Mouse (Mus musculus): ENCODE measurements around the gene Crisp2. TPM values are rescaled to one million over a fixed set of nuclear protein-coding genes. Genes with fewer than 3 reads are reported as not detected.

Gene Crisp2
- not detected in 2 replicates for polyA plus RNA-seq (2014; fragmentation: Nextera tagmentation; extraction: Ambion mirVana)

DNA sequence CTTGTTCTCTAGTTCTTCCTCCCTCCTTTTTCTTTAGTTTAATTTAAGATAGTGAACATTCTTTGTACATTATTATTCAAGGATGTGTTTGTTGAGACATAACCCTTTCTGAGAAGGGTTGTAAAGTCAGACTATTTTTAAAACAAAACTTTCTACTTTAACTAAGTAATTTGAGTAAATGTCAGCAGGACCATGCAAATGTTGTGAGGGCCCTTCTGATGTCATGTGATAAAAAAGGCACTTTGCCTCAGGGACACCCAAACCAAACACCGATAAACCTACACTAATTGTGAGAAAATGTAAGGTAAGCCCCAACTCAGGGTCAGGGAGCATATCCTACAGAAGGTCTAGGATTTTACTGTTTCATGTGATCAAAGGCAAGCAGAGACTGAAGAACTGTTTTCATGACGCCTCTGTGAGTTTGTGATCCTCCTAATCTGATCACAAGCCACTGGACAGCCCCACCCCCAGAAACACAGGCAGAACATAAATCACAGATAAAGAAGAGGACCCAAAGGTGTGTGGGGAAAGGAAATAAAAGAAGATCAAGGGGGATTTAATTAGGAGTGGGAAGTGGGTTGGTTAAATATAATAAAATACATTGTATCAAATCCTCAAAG, at the start of gene Crisp2:
Gene Crisp2, minus strand, starts transcription at position 51 of the 620 bp plus-strand sequence.
- WGBS = 54% methylated on average over 2 of the region's 2 CpGs
- no peak within 1 kb of the TSS for H3K9ac ChIP-seq (ENCODE audit: low read length)
- ATAC-seq (ENCODE audit: low FRiP score) (no peak), DNase-seq (ENCODE audit: low spot score, missing footprints) (no peak)
- H3K4me3 ChIP-seq (ENCODE audit: low read depth, low read length) = no peak within 1 kb of the TSS
- no peaks in the 10 kb centered on the region for H3K4me1 ChIP-seq (ENCODE audit: control insufficient read depth, insufficient read depth, low read length)
- H3K27me3 ChIP-seq (ENCODE audit: control insufficient read depth, insufficient read depth, low read length) = no peaks in the 10 kb centered on the region
- H3K36me3 ChIP-seq (ENCODE audit: control insufficient read depth, insufficient read depth, low read length) = no peaks in the 10 kb centered on the region
- H3K27ac ChIP-seq (ENCODE audit: low read depth, low read length) = no peak within 1 kb of the TSS
- no peaks in the 10 kb centered on the region for H3K9me3 ChIP-seq (ENCODE audit: control insufficient read depth, low read length)
- H3K4me2 ChIP-seq = no peak within 1 kb of the TSS

DNA sequence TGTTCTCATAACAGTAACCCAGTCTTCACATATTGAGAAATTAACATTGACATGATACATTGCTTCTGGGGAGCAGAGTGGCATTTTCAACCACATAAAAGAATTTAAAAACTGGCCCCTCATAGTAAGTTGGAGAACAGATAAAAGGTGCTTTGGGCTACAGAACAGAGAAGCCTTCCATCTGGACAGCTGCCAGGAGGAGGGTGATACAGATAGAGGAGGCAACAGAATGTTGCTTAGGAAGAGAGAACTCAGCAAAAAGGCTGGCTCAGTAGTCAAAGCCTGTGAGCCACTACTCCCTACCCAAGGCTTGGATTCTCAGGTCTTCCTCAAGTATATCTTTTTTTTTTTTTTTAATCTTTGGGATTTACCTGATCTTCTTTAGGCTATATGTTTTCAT, 48.3 kb upstream of the Crisp2 start:
- Histone ChIP-seq H3K9ac (ENCODE audit: low read length) (no peak overlapping the region), H3K4me3 (ENCODE audit: low read depth, low read length) (no peak overlapping the region), H3K27ac (ENCODE audit: low read depth, low read length) (no peak overlapping the region), H3K4me2 (no peak overlapping the region), H3K27me3 (ENCODE audit: control insufficient read depth, insufficient read depth, low read length) (no peaks in the 10 kb centered on the region), H3K4me1 (ENCODE audit: control insufficient read depth, insufficient read depth, low read length) (no peaks in the 10 kb centered on the region), H3K9me3 (ENCODE audit: control insufficient read depth, low read length) (no peaks in the 10 kb centered on the region), H3K36me3 (ENCODE audit: control insufficient read depth, insufficient read depth, low read length) (no peaks in the 10 kb centered on the region)
- DNase-seq (ENCODE audit: low spot score, missing footprints) = no peak
- ATAC-seq (ENCODE audit: low FRiP score) = no peak

DNA sequence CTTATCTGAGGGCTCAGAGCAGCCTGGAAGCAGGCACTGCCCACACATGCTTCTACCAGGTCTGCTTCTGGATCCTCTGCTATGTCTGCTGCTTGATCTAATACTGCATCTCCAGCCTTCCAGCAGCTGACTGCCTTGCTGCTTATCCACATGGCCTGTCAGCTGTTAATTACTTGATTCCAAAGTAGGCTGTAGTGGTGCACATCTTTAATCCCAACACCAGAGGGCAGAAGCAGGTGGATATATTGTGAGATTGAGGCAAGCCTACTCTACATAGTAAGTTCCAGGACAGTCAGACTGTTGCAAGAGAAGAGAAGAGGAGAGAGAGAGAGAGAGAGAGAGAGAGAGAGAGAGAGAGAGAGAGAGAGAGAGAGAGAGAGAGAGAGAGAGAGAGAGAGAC, 30.5 kb upstream of the Crisp2 start:
- H3K27me3 ChIP-seq (ENCODE audit: control insufficient read depth, insufficient read depth, low read length) = no peaks in the 10 kb centered on the region
- H3K4me3 ChIP-seq (ENCODE audit: low read depth, low read length) = no peak overlapping the region
- H3K36me3 ChIP-seq (ENCODE audit: control insufficient read depth, insufficient read depth, low read length) = no peaks in the 10 kb centered on the region
- H3K9me3 ChIP-seq (ENCODE audit: control insufficient read depth, low read length) = no peaks in the 10 kb centered on the region
- no peak overlapping the region for H3K4me2 ChIP-seq
- H3K9ac ChIP-seq (ENCODE audit: low read length) = no peak overlapping the region
- no peak overlapping the region for H3K27ac ChIP-seq (ENCODE audit: low read depth, low read length)
- ATAC-seq (ENCODE audit: low FRiP score) (no peak), DNase-seq (ENCODE audit: low spot score, missing footprints) (no peak)
- H3K4me1 ChIP-seq (ENCODE audit: control insufficient read depth, insufficient read depth, low read length) = no peaks in the 10 kb centered on the region

DNA sequence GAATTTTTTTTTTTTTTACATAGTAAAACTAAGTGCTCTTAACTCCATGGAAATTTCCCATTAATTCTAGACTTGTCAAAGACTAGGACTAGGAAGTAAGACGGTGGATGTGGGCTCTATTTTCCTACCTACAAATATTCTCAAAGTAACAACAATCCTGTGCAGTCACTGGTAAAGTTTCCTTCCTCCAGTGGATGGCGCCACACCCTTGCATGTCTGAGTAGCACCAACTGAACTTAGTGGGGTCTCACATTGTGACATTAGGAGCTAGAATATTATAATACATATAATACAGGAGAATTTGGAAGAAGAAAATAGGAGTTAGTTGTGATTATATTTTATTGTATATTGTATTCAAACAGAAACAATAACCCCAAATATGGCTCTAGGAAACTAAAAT, 25.1 kb upstream of the Crisp2 start:
- ATAC-seq (ENCODE audit: low FRiP score) = no peak

DNA sequence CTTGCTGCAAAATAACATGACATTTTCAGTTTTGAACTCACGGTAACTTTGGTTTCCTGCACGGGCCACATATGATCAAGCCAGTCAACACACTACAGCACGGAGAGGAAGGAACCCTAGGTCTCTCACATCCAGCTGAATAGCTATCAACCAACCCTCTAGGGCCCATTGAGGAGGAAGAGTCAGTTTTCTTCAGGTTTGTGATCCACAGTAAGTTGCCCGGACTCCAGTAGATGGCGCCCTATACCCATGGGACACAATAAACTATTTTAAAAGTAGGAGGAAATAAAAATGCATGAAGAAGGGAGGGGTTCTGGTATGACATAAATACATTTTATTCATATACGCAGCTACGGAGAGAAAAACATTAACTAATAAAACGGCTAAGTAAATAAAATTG, 17.7 kb upstream of the Crisp2 start:
- H3K4me3 ChIP-seq (ENCODE audit: low read depth, low read length) = no peak overlapping the region
- no peaks in the 10 kb centered on the region for H3K9me3 ChIP-seq (ENCODE audit: control insufficient read depth, low read length)
- H3K27me3 ChIP-seq (ENCODE audit: control insufficient read depth, insufficient read depth, low read length) = no peaks in the 10 kb centered on the region
- ATAC-seq (ENCODE audit: low FRiP score) = no peak
- H3K27ac ChIP-seq (ENCODE audit: low read depth, low read length) = no peak overlapping the region
- no peaks in the 10 kb centered on the region for H3K4me1 ChIP-seq (ENCODE audit: control insufficient read depth, insufficient read depth, low read length)
- no peaks in the 10 kb centered on the region for H3K36me3 ChIP-seq (ENCODE audit: control insufficient read depth, insufficient read depth, low read length)
- DNase-seq (ENCODE audit: low spot score, missing footprints) = peak; percentile 89
- H3K9ac ChIP-seq (ENCODE audit: low read length) = no peak overlapping the region
- H3K4me2 ChIP-seq = no peak overlapping the region
- 59% methylated on average over 8 of the region's 8 CpGs for WGBS

More for the DNA sequence above, 25.1 kb upstream of the Crisp2 start:
- Histone ChIP-seq H3K4me3 (ENCODE audit: low read depth, low read length) (no peak overlapping the region), H3K9me3 (ENCODE audit: control insufficient read depth, low read length) (no peaks in the 10 kb centered on the region), H3K9ac (ENCODE audit: low read length) (no peak overlapping the region), H3K36me3 (ENCODE audit: control insufficient read depth, insufficient read depth, low read length) (no peaks in the 10 kb centered on the region), H3K4me2 (no peak overlapping the region), H3K27me3 (ENCODE audit: control insufficient read depth, insufficient read depth, low read length) (no peaks in the 10 kb centered on the region), H3K4me1 (ENCODE audit: control insufficient read depth, insufficient read depth, low read length) (no peaks in the 10 kb centered on the region), H3K27ac (ENCODE audit: low read depth, low read length) (no peak overlapping the region)
- 64% methylated on average over 2 of the region's 2 CpGs for WGBS
- DNase-seq (ENCODE audit: low spot score, missing footprints) = no peak

DNA sequence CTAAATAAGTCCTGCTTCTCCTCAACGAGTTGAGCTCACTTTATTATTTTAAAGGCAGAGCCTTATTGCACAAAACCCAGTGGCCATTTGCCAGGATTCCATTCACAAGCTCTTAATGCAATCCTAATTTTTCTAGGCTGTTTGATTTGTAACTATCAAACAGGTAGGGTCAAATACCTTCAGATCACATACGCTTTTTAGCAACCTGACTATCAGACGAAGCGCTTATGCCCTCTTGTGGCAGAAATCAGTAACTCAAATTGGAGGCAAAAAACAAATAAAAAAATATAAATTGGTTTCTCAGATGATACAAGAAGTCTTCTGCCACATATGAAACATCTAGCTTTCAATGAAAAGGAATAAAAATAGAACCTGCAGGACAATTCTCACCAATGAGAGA, 17.0 kb upstream of the Crisp2 start:
- H3K27ac ChIP-seq (ENCODE audit: low read depth, low read length) = no peak overlapping the region
- no peak overlapping the region for H3K4me3 ChIP-seq (ENCODE audit: low read depth, low read length)
- no peak for ATAC-seq (ENCODE audit: low FRiP score)
- 27% methylated on average over 4 of the region's 4 CpGs for WGBS
- no peak overlapping the region for H3K9ac ChIP-seq (ENCODE audit: low read length)
- H3K36me3 ChIP-seq (ENCODE audit: control insufficient read depth, insufficient read depth, low read length) = no peaks in the 10 kb centered on the region
- H3K9me3 ChIP-seq (ENCODE audit: control insufficient read depth, low read length) = no peaks in the 10 kb centered on the region
- no peaks in the 10 kb centered on the region for H3K4me1 ChIP-seq (ENCODE audit: control insufficient read depth, insufficient read depth, low read length)
- peak; percentile 81 for DNase-seq (ENCODE audit: low spot score, missing footprints)
- H3K27me3 ChIP-seq (ENCODE audit: control insufficient read depth, insufficient read depth, low read length) = no peaks in the 10 kb centered on the region
- H3K4me2 ChIP-seq = no peak overlapping the region

DNA sequence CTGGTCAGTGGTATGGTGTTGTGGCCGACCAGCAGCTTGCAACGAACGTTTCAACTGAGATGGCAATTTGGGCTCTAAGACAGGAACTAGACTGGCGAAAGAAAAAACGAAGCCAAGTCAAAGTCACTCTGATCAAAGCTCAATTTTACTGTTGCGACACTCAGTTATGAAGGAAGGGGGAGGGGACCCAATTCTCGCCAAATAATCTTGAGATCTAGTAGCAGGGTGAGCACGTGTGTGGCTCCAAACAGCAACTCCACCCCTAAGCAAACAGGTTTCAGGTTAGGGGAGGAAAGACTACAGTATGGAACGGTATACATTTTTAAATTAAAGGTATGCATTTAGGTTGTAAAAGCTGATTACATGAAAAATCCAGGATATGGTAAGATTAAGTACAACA, 14.7 kb upstream of the Crisp2 start:
- Histone ChIP-seq H3K9ac (ENCODE audit: low read length) (no peak overlapping the region), H3K9me3 (ENCODE audit: control insufficient read depth, low read length) (no peaks in the 10 kb centered on the region), H3K27ac (ENCODE audit: low read depth, low read length) (no peak overlapping the region), H3K4me2 (no peak overlapping the region), H3K4me1 (ENCODE audit: control insufficient read depth, insufficient read depth, low read length) (no peaks in the 10 kb centered on the region), H3K36me3 (ENCODE audit: control insufficient read depth, insufficient read depth, low read length) (no peaks in the 10 kb centered on the region), H3K27me3 (ENCODE audit: control insufficient read depth, insufficient read depth, low read length) (no peaks in the 10 kb centered on the region), H3K4me3 (ENCODE audit: low read depth, low read length) (no peak overlapping the region)
- ATAC-seq (ENCODE audit: low FRiP score) (no peak), DNase-seq (ENCODE audit: low spot score, missing footprints) (no peak)
- 86% methylated on average over 9 of the region's 9 CpGs for WGBS

DNA sequence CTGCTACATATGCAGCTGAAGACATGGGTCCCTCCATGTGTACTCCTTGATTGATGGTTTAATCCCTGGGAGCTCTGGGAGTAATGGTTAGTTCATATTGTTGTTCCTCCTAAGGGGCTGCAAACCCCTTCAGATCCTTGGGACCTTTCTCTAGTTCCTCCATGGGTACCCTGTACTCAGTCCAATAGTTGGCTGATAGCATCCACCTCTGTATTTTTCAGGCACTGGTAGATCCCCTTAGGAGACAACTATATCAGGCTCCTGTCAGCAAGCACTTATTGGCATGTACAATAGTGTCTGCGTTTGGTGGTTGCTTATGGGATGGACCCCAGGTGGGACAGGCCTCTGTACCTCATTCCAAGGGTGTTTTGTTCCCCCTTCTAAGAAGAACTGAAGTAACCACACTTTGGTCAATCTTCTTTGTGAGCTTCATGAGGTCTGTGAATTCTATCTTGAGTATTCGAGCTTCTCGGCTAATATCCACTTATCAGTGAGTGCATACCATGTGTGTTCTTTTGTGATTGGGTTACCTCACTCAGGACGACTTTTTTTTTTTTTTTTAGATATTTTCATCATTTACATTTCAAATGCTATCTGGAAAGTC, 10.6 kb upstream of the Crisp2 start:
- Histone ChIP-seq H3K27me3 (ENCODE audit: control insufficient read depth, insufficient read depth, low read length) (no peaks in the 10 kb centered on the region), H3K4me3 (ENCODE audit: low read depth, low read length) (no peak overlapping the region), H3K4me1 (ENCODE audit: control insufficient read depth, insufficient read depth, low read length) (no peaks in the 10 kb centered on the region), H3K9ac (ENCODE audit: low read length) (no peak overlapping the region), H3K4me2 (no peak overlapping the region), H3K36me3 (ENCODE audit: control insufficient read depth, insufficient read depth, low read length) (no peaks in the 10 kb centered on the region), H3K27ac (ENCODE audit: low read depth, low read length) (no peak overlapping the region), H3K9me3 (ENCODE audit: control insufficient read depth, low read length) (no peaks in the 10 kb centered on the region)
- WGBS = 68% methylated on average over 4 of the region's 4 CpGs
- DNase-seq (ENCODE audit: low spot score, missing footprints) = no peak
- no peak for ATAC-seq (ENCODE audit: low FRiP score)

DNA sequence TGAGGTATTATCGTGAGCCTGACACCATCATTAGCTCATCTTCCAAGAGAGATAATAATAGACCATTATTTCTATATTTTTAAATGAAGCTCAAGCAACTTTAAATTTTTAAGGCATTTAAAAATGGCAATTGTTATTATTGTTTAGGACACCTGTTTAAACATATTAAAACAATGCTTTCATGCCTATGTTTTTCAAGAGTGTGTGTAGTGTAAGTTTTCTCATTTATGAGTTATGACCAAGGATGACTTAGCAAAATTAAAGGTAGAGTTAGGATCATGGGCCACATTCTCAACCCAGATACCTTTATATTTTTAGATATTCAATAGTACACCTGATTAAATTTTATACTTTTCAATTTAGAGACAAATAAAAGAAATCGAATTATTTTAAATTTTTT, 5.5 kb upstream of the Crisp2 start:
- no peak overlapping the region for H3K27ac ChIP-seq (ENCODE audit: low read depth, low read length)
- no peak for ATAC-seq (ENCODE audit: low FRiP score)
- H3K36me3 ChIP-seq (ENCODE audit: control insufficient read depth, insufficient read depth, low read length) = no peaks in the 10 kb centered on the region
- H3K9ac ChIP-seq (ENCODE audit: low read length) = no peak overlapping the region
- H3K4me2 ChIP-seq = no peak overlapping the region
- H3K4me1 ChIP-seq (ENCODE audit: control insufficient read depth, insufficient read depth, low read length) = no peaks in the 10 kb centered on the region
- H3K4me3 ChIP-seq (ENCODE audit: low read depth, low read length) = no peak overlapping the region
- H3K27me3 ChIP-seq (ENCODE audit: control insufficient read depth, insufficient read depth, low read length) = no peaks in the 10 kb centered on the region
- 68% methylated on average over 2 of the region's 2 CpGs for WGBS
- DNase-seq (ENCODE audit: low spot score, missing footprints) = no peak
- H3K9me3 ChIP-seq (ENCODE audit: control insufficient read depth, low read length) = no peaks in the 10 kb centered on the region
